Mouse (Mus musculus) cerebellum, adult 2 months (tissue): ENCODE measurements around the gene Cpne4. TPM values are rescaled to one million over a fixed set of nuclear protein-coding genes. Genes with fewer than 3 reads are reported as not detected.

Source experiments
- DNase-seq, 2 experiments: peaks; one replicate each; pipeline ENCODE4 v3.0.0; 2021
- H3K27ac ChIP-seq: fragments of 200-500 bp; 2 replicates; pipeline ENCODE4 v1.5.1; 2012; ENCODE audit warnings: low read length, control low read depth, inconsistent platforms; ENCODE audit not compliant: insufficient read depth
- H3K27me3 ChIP-seq: fragments of 200-500 bp; 2 replicates; pipeline ENCODE4 v1.6.1; 2012; ENCODE audit warnings: inconsistent platforms, mild to moderate bottlenecking, low read length, moderate library complexity; ENCODE audit not compliant: control insufficient read depth, insufficient read depth
- H3K4me1 ChIP-seq: fragments of 200-500 bp; 2 replicates; pipeline ENCODE4 v1.6.1; 2011; ENCODE audit warnings: low read length; ENCODE audit not compliant: control insufficient read depth, insufficient read depth
- H3K4me3 ChIP-seq: fragments of 200-500 bp; replicated peaks from 2 replicates; pipeline ENCODE3; 2011; ENCODE audit warnings: mild to moderate bottlenecking, low read depth, low read length, control low read depth; ENCODE audit not compliant: insufficient read depth
- CTCF ChIP-seq: fragments of 200-500 bp; IDR thresholded peaks from 2 replicates; pipeline ENCODE4 v1.5.1; 2011; ENCODE audit warnings: low read depth, mild to moderate bottlenecking, control low read depth, low read length, moderate library complexity, borderline replicate concordance; ENCODE audit not compliant: insufficient read depth
- POLR2A ChIP-seq: fragments of 200-500 bp; IDR thresholded peaks from 2 replicates; pipeline ENCODE4 v1.6.1; 2011; ENCODE audit warnings: low read length, control low read depth, borderline replicate concordance; ENCODE audit not compliant: insufficient read depth
- WGBS: fragments of 180-500 bp; shearing (Covaris S2); methylation state at CpG from one replicate; pipeline ENCODE4 v1.1.7; 2018; 5-methylcytosine and 5-hydroxymethylcytosine counted together
- polyA plus RNA-seq: library from polyadenylated mRNA; depleted of rRNA; stranded (reverse); fragments of >200 nt; gene quantifications from 2 replicates; pipeline ENCODE4 v1.2.3, GENCODE M21; 2012

Gene Cpne4
- polyA plus RNA-seq, 1 experiment, result 4.6 TPM

- 61% methylated on average over 7 of the region's 7 CpGs for WGBS
- no peaks in the 10 kb centered on the region for H3K4me1 ChIP-seq
- no peaks in the 10 kb centered on the region; the same call in 1 of the 2 replicates for H3K27me3 ChIP-seq
- H3K4me3 ChIP-seq, result no peak overlapping the region
- no peak overlapping the region for H3K27ac ChIP-seq
- no peak for TF ChIP-seq CTCF
- TF ChIP-seq POLR2A, result no peak
- DNase-seq, result no peak
Measured at GRCm38 (mm10) chr9:104627816-104628215, 80.7 kb downstream of the Cpne4 start.

DNA sequence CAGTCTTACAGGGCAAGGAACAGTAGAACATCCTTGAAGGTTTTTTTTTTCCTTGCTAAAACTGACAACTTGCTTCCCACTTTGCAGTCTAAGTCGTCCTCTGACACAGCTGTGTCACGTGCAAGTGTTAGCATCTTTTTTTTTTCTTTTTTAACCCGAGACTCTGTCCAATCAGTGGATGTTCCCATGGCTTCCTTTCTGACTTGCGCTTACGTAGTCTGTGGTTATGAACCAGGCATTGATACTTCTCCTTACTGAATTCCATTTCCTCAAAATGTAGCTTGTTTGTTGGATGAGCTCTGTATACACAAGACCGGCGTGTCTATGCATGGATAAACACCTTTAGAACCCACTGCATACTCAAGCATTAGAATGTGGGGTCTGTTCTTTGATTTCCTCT lies 82.2 kb downstream of the Cpne4 start:
- 81% methylated on average over 7 of the region's 7 CpGs for WGBS
- Histone ChIP-seq H3K27me3 (no peaks in the 10 kb centered on the region; the same call in 1 of the 2 replicates), H3K27ac (no peak overlapping the region), H3K4me3 (no peak overlapping the region), H3K4me1 (no peaks in the 10 kb centered on the region)
- TF ChIP-seq CTCF (no peak), POLR2A (no peak)
- no peak for DNase-seq

- no peak for DNase-seq
- TF ChIP-seq POLR2A (no peak), CTCF (no peak)
- Histone ChIP-seq H3K4me1 (no peaks in the 10 kb centered on the region), H3K27me3 (no peaks in the 10 kb centered on the region), H3K4me3 (no peak overlapping the region), H3K27ac (no peak overlapping the region)
- 59% methylated on average over 5 of the region's 5 CpGs for WGBS
Measured at GRCm38 (mm10) chr9:104646348-104646994, 99.4 kb downstream of the Cpne4 start.

- no peaks in the 10 kb centered on the region for H3K4me1 ChIP-seq
- no peaks in the 10 kb centered on the region for H3K27me3 ChIP-seq
- DNase-seq, result no peak
- no peak overlapping the region for H3K4me3 ChIP-seq
- TF ChIP-seq CTCF, result no peak
- no peak for TF ChIP-seq POLR2A
- H3K27ac ChIP-seq, result no peak overlapping the region
- WGBS, result 28% methylated on average over 9 of the region's 9 CpGs
Measured at GRCm38 (mm10) chr9:104652691-104653261, 105.7 kb downstream of the Cpne4 start.

GRCm38 (mm10) chr9:104659758-104660157 lies 112.7 kb downstream of the Cpne4 start:
- Histone ChIP-seq H3K27ac (no peak overlapping the region), H3K27me3 (no peaks in the 10 kb centered on the region), H3K4me1 (no peaks in the 10 kb centered on the region), H3K4me3 (no peak overlapping the region)
- 28% methylated on average over 4 of the region's 4 CpGs for WGBS
- TF ChIP-seq POLR2A, result no peak
- no peak for TF ChIP-seq CTCF
- no peak for DNase-seq

DNA sequence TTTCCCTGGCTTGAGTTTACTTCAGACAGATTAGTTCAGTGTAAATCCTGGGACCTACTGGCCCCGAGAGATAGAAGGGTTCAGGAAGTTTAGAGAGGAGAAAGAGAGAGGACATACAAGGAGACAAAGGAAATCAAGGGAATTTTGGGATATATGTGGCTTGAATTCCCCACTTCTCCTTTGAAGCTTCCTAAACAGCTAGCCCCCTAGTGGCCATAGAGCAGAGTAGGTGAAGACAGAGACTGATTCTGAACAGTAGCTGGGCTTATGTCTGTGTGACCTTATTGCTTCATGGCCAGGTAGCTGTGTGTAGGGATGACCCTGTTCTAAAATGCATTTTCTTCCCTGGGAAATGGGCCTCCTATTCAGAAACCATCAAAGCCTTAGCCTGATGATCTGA lies 129.6 kb downstream of the Cpne4 start:
- Histone ChIP-seq H3K27ac (no peak overlapping the region), H3K4me1 (no peaks in the 10 kb centered on the region), H3K27me3 (no peaks in the 10 kb centered on the region), H3K4me3 (no peak overlapping the region)
- 43% methylated on average over 1 of the region's 1 CpGs for WGBS
- no peak for DNase-seq
- TF ChIP-seq CTCF, result no peak
- TF ChIP-seq POLR2A, result no peak

DNA sequence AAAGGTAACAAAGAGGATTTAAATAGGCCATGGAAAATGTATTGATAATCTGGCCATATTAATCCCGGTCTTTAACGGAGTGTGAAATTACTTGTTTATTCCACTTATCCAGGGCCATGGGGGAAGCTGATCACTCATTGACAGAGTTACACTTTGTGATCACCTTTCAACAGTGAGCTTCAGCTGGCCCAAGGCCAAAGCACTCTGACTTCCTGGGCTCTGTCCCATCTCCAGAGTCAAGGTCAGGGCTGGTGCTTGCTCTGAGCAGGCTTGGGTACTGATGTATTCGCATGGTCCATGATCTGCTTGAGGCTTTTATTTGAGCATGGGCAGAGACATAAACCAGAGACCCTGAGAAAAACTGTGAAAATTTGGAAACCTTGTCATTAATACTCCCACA lies 131.5 kb downstream of the Cpne4 start:
- Histone ChIP-seq H3K27ac (no peak overlapping the region), H3K4me1 (no peaks in the 10 kb centered on the region), H3K27me3 (no peaks in the 10 kb centered on the region), H3K4me3 (no peak overlapping the region)
- 73% methylated on average over 3 of the region's 3 CpGs for WGBS
- no peak for TF ChIP-seq POLR2A
- no peak for TF ChIP-seq CTCF
- DNase-seq, result no peak

DNA sequence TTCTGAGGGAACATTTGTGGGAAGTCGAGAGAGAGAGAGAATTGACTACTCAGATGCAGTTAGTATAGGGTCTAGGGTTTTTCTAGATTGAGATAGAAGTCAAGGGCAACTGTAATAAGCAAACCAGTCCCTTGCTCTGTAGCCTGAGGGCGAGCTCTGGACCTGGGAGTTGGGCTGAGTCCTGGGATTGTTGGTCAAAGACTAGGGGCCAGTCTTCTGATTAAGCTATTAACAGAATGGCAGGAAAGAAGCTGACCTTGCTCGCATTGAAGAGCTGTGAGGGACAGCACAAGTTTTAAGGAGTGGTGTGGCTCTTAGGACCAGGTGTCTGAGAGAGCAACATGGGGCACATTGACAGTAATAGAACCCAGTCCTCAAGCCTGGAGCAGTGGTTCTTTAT lies 140.0 kb downstream of the Cpne4 start:
- Histone ChIP-seq H3K27ac (no peak overlapping the region), H3K27me3 (no peaks in the 10 kb centered on the region), H3K4me3 (no peak overlapping the region), H3K4me1 (no peaks in the 10 kb centered on the region)
- TF ChIP-seq POLR2A (no peak), CTCF (no peak)
- DNase-seq, result no peak
- WGBS, result 70% methylated on average over 3 of the region's 3 CpGs
